Mouse (Mus musculus) small intestine, adult 2 months (tissue): ENCODE measurements around the gene Oas1f.

Experiments used
- CTCF ChIP-seq: fragments of 200-500 bp; IDR thresholded peaks from 2 replicates; pipeline ENCODE4 v1.5.1; 2012; ENCODE audit warnings: low read depth, mild to moderate bottlenecking, control low read depth, inconsistent platforms, low read length, moderate library complexity, mixed read lengths; ENCODE audit not compliant: insufficient replicate concordance, insufficient read length; ENCODE audit errors: extremely low read depth
- POLR2A ChIP-seq: fragments of 200-500 bp; IDR thresholded peaks from 2 replicates; pipeline ENCODE4 v1.6.1; 2012; ENCODE audit warnings: low read depth, mild to moderate bottlenecking, control low read depth, inconsistent platforms, low read length, moderate library complexity

- TF ChIP-seq CTCF (no peak), POLR2A (no peak)
These were observed 53.5 kb downstream of the Oas1f start for GRCm38 (mm10) chr5:120900666-120901065.
